Mouse (Mus musculus): ENCODE data around the gene Gm29094.

Gm29094 gene

DNA sequence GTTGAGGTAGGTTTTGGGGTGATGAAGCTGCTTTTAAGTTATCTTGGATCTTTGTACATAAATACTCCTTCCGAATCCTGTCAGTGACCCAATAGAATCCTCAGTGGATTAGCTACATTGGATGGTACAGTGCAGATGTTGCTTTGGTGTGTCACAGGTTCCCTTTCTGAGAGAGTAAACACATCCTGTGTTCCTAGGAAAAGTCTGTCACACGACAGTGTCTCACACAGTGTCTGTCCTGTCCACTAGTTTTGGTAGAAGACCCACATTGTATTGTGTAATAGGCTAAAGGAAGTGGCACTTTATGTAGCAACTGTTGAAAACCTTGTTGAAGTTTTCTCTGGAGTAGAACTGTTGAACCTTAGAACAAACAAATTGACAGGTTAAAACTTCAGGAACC is 54.2 kb downstream of the Gm29094 start:
- DNase-seq = no peak

DNA sequence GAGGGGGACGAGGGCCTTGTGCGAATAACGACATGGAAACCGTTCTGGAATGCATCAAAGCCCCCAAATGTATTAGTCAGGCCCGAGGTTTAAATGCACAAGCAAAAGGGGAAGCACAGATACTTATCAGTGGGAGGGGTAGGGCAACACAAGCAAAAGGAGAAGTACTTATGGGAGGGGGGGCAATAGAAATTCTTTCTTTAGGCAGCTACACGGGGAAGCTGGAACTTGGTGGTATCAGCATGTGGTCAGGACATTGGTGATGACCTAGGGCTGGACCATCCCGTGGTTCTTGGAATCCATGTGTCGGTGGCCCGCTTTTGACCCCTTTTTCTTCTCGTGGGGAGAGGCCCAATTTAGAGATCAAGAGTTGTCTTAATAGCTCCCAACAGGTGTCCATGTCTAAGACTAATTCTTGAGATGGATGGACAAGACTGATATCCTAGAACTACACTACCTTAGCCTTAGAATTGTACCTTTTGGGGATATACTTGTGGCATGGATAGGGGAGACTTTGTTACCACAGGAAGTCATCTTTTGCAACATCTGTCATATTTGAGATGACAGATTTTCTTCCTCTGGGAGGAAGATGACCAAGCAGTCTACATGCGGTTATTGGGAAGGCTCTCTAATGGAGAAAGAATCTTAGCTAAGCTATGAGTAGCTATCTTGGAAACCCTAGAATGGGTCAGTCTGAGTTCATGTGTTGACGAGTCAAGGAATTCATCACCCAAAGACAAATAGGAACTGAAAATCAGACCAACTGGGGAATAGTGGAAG is 57.6 kb downstream of the Gm29094 start:
- no peak for DNase-seq

DNA sequence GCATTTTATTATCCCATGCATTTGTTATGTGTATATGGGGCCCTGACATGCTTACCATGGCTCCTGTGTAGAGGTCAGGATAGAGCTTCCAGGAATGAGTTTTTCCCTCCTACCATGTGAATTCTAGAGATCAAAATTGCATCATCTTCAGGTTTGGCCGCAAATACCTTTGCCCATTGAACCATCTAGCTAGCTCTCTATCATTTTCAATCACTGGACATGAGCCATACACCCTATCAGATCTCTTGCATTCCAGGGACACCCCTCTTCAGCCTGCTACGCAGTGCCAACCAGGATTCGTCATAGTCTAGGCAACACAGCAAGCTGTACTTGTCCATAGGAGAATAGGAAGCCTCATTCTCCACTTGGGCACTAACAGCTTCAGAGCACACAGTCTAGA is 64.8 kb downstream of the Gm29094 start:
- DNase-seq = no peak

DNA sequence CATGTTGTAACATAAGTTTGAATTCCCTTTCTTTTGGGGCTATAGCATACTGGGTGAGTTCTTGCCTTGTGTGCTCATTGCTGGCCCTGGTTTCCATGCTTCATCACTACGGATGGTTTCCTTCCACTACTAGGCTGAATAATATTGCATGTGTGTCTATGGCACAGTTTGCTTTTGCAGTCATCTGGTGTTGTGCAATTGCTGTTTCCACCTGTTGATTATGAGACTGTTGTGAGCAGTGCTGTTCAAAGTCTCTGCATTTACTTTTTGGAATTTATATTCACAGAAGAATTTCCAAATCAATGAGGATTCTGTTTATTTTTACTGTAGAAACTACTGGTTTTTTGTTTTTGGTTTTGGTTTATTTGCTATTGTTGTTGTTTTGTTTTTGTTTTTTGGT is 65.4 kb downstream of the Gm29094 start:
- DNase-seq = no peak
